Mouse (Mus musculus) granulocyte monocyte progenitor cell, adult 5-6 weeks (primary cell): ENCODE results near the gene Mettl11b. TPM values are rescaled to one million over a fixed set of nuclear protein-coding genes. Genes with fewer than 3 reads are reported as not detected.
"Not testable (repeated sequence)": the region's sequence is repeated elsewhere in the genome, so short reads cannot be mapped to it uniquely, and the experiment has no call there.

ENCODE experiments used
- ATAC-seq: replicated peaks from 2 replicates; pipeline ENCODE4 v1.8.0; 2016; ENCODE audit warnings: mild to moderate bottlenecking, moderate TSS enrichment, inconsistent platforms; ENCODE audit not compliant: poor library complexity, severe bottlenecking
- total RNA-seq, 2 experiments: library from RNA; stranded (forward) in 1 of 2; stranded (reverse) in 1 of 2; fragments of 200-712, 200-1000 nt in 1 of 2; fragments of >200 nt in 1 of 2; fragmentation: Nextera tagmentation in 1 of 2; gene quantifications; 2 replicates each; pipeline ENCODE4 v1.2.3; 2014 to 2017

The Mettl11b gene
- total RNA-seq (2014; fragmentation: Nextera tagmentation) (not detected in 2 replicates), total RNA-seq (2017) (not detected in 2 replicates)

DNA sequence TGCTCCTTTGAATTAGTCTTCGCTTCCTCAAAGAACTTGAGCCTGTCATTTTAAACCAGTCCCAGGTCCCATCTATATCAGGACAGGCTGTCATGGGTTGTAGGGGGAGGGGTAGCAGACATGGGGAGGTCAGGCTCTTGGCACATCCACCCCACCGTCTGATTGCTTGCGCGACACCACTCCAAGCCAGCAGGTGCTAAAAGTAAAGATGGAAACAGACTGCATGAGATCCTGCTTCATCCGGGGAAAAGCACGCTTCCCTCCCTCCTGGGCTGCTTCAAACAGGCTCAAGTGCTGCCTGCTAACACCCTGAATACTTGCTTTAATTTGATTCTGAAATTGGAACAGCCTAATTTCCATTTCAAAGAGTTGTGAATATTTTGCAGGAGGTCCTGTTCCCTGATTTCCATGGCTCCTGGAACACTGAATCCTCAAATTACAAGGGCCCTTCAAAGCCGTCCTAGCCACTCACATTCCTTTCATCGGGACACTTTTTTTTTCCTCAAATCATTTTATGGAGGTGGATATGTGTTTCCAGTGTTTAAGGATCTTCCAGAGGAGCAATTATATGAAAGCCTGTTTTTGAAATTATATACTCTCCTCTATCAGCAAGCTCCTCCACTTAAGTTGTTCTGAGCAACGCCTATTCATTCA is at the start of gene Mettl11b:
Mettl11b (minus strand) TSS at position 127 of the 654 bp plus-strand sequence.
- ATAC-seq = no peak

DNA sequence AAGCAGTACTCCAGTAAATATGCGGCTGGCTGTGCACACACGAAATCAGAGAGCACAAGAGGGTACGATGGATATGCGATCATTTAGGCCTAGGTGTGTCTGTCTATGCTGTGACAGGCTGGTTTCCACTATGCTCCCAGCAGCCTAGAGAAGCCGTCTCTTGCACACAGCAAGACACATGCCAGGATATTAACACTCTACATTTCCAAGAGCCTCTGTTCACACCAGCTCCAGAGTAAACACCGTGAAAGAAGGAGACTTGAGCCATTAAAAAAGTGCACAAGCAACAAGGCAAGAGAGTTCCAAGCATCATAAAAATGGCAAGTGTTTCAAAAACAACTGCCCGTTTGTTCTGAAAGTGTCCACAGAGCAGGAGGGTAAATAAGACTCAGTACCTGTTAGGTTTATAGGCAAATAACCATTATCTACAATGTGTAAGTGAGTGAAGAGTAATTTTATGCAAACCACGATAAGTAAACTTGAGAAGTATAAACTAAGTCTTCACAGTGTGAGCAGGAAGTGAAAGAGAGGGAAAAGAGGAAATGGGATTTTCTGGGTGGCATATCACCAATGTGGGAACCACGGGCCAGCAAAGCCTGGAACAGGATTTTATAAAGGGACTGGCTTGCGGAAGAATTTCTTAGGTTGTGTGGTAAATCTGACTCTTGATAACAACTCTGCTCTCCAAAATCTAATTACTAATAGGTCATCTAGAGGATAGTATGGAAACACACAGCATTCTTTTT is 32.6 kb upstream of the Mettl11b start:
- peak; percentile 95 for ATAC-seq

DNA sequence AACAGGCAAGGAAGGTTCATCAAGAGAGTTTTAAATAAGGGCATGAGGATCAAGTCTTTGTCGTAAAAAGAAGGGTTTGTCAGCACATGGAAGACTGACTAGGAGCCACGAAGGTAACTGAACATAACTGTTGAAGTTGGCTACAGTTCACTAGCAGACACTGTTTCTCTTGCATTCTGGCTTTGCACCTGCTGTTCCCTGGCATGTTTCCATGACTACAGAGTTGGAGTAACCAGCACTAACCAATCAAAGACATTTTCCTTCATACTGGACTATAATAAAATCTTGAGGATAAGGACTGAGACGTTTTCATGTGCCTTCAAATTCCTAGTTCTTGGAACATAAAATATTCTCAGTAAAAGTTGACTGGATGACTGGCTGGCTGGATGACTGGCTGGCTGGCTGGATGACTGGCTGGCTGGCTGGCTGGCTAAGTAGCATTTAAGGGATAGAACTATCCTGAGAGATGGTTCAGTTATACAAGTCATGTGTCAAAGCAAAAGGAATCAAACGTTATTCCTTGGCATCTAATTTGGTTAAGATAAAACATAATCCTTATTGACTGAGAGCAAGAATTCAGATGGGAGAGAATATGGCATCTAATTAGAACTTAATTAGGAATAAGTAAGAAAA is 26.4 kb upstream of the Mettl11b start:
- no peak for ATAC-seq

DNA sequence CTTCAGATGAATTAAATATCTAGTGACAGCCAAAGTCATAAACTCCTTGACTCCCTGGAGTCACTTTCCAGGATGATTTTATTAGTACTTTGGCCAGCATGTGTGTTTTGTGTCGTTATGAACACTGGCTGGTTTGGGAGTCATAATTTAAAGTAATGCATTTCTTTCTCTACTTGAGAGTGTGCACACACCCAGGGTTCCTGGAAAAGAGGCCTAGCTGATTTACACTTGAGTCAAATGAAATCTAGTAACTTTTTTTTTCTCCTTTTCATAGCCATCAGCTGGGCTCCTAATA is 12.2 kb upstream of the Mettl11b start:
- ATAC-seq = no peak

DNA sequence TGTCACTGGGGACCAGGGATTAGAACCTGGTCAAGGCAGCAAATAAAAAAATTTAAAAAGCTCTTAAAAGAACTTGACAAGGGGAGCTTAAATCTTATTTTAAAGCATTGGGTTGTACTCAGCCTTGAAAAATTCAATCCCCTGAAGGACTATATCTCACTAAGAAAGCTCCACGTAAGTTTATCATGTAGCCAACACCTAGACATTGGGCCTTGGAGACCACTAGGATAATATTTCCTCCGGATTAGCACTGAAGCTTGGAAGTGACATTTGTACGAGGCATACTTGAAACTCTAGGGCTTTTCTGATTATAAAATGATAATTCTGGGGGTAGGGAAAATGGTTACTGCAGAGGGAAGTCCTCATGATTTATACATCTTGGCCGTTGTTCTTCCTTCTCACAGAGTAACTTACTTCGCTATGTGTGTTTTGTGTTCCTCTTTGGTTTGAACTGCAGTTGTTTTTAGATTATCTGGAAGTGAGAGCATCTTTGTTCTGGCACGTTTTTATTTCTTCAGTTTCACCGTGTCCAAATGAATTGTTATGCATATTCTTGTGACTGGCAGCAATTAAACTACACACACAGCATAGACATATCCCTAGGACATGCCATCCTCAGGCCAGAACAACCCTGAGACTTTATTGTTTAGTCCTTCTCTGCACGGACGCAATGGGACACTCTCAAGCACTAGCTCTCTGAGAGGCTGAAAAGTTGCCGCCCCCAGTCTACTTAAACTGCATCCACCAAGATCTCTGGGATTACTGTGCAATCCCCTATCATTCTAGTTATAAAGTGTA is 11.6 kb upstream of the Mettl11b start:
- ATAC-seq = no peak

DNA sequence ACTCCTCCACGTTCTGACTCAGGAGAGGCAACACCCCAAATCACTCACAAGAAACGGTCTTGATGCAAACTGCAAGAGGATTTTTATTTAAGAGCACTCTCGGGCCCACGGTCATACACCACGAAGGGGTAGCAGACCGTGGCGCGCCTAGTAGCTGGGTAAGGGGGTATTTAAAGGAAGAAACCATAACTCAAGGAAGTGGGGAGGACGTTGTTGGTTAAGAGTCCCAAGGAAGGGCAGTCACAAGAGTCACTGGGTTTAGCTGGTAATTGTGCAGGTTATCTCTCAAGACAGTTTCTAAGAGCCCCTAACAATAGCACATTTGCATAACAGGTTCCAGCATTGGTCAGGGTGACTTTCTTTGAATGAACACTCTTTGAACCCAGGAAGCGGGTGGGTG is 6.1 kb upstream of the Mettl11b start:
- not testable (repeated sequence) for ATAC-seq

DNA sequence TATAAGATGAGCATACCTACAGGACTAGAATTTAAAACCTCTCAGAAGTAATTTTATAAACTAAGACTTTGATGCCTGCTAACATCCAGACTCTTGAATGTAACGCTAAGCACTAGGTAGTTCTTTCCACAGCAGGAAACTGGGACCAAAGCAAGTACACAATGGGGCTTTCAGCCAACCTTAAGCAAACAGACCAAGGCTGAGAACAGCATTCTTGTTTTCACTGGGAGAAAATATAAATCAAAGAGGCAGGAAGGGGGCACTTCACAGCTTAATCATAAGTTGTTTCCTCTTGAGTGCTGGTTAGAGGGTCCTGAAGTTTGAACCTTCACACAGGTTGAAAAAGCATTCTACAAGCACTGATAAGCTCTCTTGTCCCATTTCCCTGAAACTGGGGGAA is 1.1 kb downstream of the Mettl11b start:
- ATAC-seq = no peak

DNA sequence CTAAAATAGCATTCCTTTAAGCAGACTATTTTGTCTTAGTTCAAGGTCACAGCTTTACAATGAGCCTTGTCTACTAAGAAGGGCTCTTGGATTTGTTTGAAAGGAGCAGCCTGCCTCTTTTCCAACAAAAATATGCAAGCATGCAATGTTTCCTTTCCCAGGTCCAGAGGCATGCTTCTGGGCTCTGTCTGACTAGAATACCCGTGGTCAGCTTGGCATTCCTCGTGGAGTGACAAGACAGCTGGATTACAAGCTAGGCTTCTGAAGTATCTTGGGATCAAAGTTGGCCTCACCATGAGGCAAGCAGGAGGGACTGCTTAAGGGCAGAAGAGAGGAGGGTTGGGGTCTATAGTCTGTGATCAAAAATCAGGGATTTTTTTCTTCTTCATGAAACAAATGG is 16.4 kb downstream of the Mettl11b start:
- no peak for ATAC-seq

DNA sequence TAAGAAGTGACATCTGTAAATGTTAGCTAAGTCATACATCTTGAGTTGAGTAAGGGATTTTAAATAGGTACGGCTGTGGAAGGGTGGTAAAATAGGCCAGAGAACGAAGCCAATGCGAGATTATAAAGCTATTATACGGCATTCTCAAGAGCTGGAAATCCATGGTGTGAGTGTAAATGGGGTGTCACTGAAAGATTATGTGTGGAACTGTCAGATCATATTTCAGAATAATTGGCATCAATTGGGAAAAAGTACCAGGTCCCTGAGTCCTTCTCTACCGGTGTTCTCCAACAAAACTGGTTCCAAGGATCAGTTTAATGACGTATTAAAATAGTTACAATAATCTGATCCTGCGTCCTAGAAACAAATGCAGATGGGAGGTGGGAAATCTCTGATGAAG is 24.5 kb downstream of the Mettl11b start:
- ATAC-seq = no peak

DNA sequence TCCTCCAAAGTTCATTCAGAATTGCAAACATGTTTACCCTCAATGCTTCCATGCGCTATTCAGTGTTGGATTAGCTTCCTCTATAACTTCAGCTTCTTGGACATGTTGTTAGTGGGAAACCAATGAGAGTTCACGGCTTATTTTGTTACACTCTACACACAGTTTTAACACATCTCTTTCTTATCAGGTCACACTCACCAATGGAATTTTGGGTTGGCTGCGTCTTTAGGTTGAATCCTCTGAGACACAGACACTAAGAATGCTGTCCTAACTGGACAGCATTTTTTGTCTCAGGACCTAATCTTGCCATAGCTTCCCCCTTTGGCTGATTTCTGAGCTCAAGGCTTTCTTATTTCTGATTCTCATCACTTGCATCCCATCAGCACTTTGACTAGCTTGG is 25.3 kb downstream of the Mettl11b start:
- no peak for ATAC-seq

DNA sequence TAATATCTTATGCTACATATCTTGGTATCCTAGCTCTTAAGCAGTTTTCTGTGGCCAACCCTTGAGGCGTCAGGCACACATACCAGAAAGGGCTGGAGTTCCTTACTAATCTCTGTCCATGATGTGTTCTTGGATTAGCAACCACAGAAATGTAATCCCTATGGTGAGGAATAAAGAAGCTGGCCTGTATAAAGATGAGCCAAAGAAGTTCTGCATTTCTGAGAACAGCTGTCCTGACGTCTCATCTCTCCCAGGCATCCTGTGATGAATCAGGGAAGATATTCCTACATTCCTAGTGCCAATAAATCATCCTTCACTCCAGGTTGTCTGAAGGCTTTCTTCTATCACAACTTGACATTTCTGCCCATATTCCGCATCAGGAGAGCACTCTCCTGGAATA is 33.2 kb downstream of the Mettl11b start:
- no peak for ATAC-seq

DNA sequence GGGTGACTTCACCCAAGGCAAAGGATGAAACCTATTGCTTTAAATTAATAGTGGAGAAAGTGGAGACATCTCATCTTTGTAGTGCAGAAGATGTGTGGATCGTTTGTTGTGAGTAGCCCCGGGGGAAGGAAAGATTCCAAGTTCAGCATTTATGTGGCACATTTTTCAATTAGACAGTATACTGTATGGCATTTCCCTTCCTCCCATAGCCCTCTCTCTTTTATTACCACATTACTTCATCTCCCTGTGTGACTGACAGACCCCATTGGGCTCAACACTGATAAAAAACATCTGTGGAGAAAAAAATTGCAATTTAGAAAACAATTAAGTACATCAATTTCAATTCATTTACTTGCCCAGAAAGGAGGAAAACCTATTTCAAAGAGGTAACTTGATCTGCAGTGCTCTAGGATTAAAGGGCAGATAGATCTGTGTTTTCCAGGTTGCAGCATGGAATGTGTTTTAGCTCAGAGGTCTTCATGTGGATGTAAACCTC is 42.0 kb downstream of the Mettl11b start:
- ATAC-seq = no peak

DNA sequence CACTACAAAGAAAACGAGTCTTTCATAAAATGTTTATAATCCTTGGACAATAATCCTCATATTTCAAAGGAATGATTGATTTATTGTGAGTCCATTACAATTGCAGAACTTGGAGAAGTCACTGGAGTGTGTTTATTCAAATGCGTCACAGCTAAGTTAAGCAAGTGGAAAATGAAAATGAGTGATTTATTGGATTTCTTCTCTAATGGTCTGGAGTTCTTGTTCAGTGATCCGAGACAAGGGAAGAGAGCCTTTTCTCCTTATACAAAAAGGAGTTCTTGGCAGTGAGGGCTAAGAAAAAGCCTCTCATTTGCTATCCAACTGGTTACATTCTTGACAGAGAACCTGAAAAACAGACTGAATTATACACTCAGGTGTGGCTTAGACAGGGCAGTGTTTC is 42.9 kb downstream of the Mettl11b start:
- ATAC-seq = no peak

DNA sequence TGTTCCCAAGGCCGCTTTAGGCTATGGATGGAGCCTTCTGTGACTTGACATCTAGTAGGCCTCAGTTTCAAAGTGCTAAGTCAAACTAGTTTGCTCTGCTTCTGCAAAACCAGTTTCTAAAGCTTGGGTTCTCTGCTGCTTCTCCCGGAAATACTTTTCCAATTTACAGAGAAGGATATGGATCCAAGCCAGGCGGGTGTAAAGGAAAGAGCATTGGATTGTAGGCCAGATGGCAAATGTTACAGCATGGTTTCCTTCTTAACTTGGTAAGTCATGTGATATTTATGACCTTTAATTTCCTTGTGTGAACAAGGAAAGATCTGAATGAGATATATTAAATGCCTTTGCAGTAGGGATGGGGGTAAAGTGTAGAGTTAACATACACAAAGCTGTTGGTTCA is 52.2 kb downstream of the Mettl11b start:
- ATAC-seq = no peak

DNA sequence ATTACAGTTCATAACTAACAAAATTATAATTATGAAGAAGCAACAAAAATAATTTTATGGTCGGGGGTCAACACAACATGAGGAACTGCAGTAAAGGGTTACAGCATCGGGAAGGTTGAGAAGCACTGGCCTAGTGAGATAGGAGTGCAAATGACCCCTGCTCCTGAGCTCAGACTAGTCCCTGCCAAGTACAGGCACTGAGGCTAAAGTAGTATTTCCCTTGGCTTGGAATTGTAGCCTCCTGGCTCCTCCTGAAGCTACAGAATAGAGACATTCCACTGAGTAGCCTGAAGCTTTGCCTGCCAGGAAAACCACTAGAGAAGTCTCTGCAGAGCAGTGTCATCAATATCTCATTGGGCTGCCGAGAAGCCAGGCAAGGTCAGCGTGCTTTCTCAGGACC is 53.7 kb downstream of the Mettl11b start:
- ATAC-seq = no peak

DNA sequence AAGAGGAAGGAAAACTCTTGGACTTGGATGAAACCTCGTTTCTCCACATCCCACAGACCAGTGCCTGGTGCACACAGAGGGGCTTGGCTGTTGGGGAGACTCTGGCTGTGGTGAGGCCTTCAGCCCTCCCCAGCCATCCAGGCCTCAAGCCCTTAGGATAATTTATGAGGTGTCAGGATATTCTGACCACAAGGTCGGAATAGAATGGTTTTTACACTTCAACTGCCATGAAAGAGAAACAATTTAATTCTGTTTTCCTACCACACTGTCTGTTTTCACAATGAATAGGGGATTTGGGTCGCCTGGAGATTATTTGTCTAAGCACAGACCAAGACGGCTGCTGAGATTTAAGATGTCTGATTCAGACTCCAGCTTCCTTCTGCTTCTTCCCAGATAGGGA is 54.3 kb downstream of the Mettl11b start:
- no peak for ATAC-seq

DNA sequence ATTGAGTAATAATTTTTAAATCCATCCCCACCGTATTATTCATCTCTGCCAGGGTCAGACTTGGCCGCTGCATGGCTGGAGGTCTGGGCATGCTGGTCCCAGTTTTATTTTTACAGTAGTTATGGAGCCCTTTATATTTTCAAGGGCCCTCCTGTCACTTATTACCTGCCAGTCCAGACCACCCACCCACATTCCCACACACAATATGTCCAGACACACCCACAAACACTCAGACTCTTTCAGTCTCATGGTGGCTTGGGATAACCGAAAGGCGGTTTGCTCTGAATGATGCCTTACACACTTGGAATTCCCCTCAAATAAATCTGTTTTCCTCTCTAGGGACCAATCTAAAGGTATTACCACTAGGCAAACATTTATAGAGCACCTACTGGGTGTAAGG is 55.1 kb downstream of the Mettl11b start:
- no peak for ATAC-seq

DNA sequence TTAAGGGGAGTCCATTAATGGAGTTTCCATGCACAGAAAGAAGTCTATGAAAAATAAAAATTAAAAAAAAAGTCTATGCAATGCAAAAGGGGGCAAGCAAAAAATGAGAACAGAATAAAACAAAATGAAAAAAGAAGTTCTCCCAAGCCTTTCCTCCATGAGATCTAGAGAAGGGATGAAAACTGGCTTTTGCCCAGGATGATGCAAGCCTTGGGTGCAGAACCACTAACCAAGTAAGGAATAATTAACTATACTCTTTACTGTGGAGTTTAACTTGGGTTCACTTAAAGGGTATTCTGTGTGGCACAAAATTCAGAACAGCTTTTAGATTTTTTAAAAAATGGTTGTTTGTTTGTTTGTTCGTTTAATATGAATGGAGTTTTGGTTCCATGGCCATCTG is 62.6 kb downstream of the Mettl11b start:
- ATAC-seq = no peak

DNA sequence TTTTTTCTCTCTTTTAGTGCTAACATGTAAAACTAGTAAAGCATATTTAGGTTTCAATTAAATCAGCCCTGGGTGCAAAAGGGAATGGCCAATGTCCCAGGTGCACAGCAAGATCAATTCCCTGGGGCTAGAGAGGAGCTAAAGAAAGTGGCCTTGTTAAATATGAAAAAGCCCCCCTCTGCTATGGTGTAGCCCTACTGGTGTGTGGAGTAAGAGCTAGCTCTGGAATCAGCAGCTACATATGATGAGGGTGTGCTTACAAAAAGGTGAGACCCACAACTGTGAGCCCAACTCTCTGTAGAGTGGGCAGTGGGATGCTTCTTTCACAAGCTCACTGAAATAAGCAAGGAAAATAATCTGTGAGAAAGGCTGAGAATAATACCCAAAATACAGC is 66.5 kb downstream of the Mettl11b start:
- ATAC-seq = no peak

DNA sequence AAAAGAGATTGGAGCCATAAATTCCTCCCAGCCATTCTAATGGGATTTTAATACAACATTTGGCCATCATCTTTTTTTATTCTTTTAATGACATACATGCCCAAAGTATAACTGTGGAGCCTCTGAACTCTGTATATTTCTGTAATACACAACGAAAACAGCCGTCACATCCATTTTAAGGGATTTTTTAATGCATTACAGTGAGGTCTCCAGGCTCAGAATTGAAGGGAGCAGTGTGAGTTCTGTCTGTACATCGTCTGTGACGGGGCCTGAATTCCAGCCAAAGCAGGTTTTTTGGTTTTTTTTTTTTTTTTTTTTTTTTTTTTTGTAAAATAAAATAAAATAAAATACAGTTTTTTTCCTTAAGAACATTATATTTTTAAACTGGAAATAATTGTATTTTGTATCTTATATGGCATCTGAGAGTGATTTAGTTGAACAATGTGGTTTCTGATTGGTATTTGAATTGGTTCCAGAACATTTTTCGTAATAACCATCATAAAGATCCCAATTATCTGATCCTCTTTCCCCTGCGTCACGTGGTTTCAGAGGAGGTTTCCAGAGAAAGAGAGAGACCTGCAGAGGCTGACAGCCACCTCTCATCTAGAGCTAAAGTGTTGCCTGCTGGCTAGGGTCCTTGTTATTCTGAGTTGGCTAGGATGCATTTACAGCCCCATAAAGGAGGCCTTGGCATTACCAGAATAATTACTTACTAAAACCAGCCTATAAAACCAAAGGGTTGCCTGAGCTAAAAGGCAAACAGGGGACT is 67.1 kb downstream of the Mettl11b start:
- no peak for ATAC-seq
